Mouse (Mus musculus) adrenal gland, postnatal 14 days (tissue): Measurements from ENCODE around the gene Ech1. TPM values are rescaled to one million over a fixed set of nuclear protein-coding genes. Genes with fewer than 3 reads are reported as not detected.
A peak's percentile ranks its signal among the peaks of the same experiment; 100 is the strongest.

Source experiments
- DNase-seq: peaks from one replicate; pipeline ENCODE4 v3.0.0; 2021; ENCODE audit warnings: mixed read lengths
- total RNA-seq: library from RNA; stranded (reverse); gene quantifications from 2 replicates; pipeline ENCODE4 v1.2.3, GENCODE M21; 2021

The Ech1 gene
- total RNA-seq, 1 experiment from 2014 or later: 1,138 TPM

- no peak for DNase-seq
Observed at GRCm38 (mm10) chr7:28860898-28861297, 35.9 kb downstream of the Ech1 start.

GRCm38 (mm10) chr7:28862817-28863499, 37.9 kb downstream of the Ech1 start:
- DNase-seq: no peak

- no peak for DNase-seq
Observed at GRCm38 (mm10) chr7:28863540-28863939, 38.5 kb downstream of the Ech1 start, which contains the start of gene Lgals7. Lgals7 (plus strand) TSS chr7:28863853.

- DNase-seq: no peak
Observed at GRCm38 (mm10) chr7:28864288-28864750, 39.3 kb downstream of the Ech1 start.

GRCm38 (mm10) chr7:28865481-28866300, 40.7 kb downstream of the Ech1 start:
- peak; percentile 92 for DNase-seq

- DNase-seq: no peak
Observed at GRCm38 (mm10) chr7:28866769-28867507, 41.9 kb downstream of the Ech1 start.

- peak; percentile 89 for DNase-seq
Observed at GRCm38 (mm10) chr7:28867508-28868340, 42.7 kb downstream of the Ech1 start.

GRCm38 (mm10) chr7:28870901-28871664, 46.1 kb downstream of the Ech1 start:
- peak; percentile 38 for DNase-seq

GRCm38 (mm10) chr7:28874565-28874964, 49.5 kb downstream of the Ech1 start:
- DNase-seq: no peak

- DNase-seq: peak; percentile 62
Observed at GRCm38 (mm10) chr7:28876099-28876498, 51.1 kb downstream of the Ech1 start.

GRCm38 (mm10) chr7:28877155-28877554, 52.1 kb downstream of the Ech1 start:
- no peak for DNase-seq

GRCm38 (mm10) chr7:28877856-28878255, 52.8 kb downstream of the Ech1 start:
- no peak for DNase-seq

- DNase-seq: no peak
Observed at GRCm38 (mm10) chr7:28879606-28880005, 54.6 kb downstream of the Ech1 start.

- no peak for DNase-seq
Observed at GRCm38 (mm10) chr7:28880554-28880953, 55.5 kb downstream of the Ech1 start.

GRCm38 (mm10) chr7:28881199-28881598, 56.2 kb downstream of the Ech1 start, which contains the start of gene Capn12:
Capn12 (plus strand) TSS chr7:28881422.
- DNase-seq: no peak

Other genes with a start within 250 kb of the Ech1 start
- gene Samd4b, start 227.1 kb upstream of the Ech1 start, total RNA-seq: 52.3 and 56.3 TPM in 2 replicates
- gene Pak4, start 227.0 kb upstream of the Ech1 start, total RNA-seq: 22.0 and 25.6 TPM in 2 replicates
- gene Acp7, start 193.9 kb upstream of the Ech1 start, total RNA-seq: not detected in 2 replicates
- gene Fbxo27, start 132.4 kb upstream of the Ech1 start, total RNA-seq: 0.63 and 2.6 TPM in 2 replicates
- 2.3 and 4.4 TPM in 2 replicates for gene Fbxo17, start 108.4 kb upstream of the Ech1 start, total RNA-seq
- gene Mrps12, start 83.4 kb upstream of the Ech1 start, total RNA-seq: 82.1 and 82.9 TPM in 2 replicates
- gene Sars2, start 83.2 kb upstream of the Ech1 start, total RNA-seq: 17.6 and 18.9 TPM in 2 replicates
- gene Ccer2, start 69.0 kb upstream of the Ech1 start, total RNA-seq: not detected in 2 replicates
- gene Sirt2, start 58.5 kb upstream of the Ech1 start, total RNA-seq: 66.5 and 78.3 TPM in 2 replicates
- gene Nfkbib, start 57.7 kb upstream of the Ech1 start, total RNA-seq: 38.5 and 43.0 TPM in 2 replicates
- 3.1 and 7.3 TPM in 2 replicates for gene Rinl, start 36.2 kb upstream of the Ech1 start, total RNA-seq
- 423 and 480 TPM in 2 replicates for gene Hnrnpl, start 16.7 kb upstream of the Ech1 start, total RNA-seq
- 18.7 and 32.4 TPM in 2 replicates for gene Lgals4, start 8.6 kb downstream of the Ech1 start, total RNA-seq
- gene Lgals7, start 38.6 kb downstream of the Ech1 start, total RNA-seq: 1.1 TPM in 1 of 2 replicates, not detected in the other
- 0.19 and 0.60 TPM in 2 replicates for gene Capn12, start 56.2 kb downstream of the Ech1 start, total RNA-seq
- gene Actn4, start 137.1 kb downstream of the Ech1 start, total RNA-seq: 271 and 282 TPM in 2 replicates
- gene Eif3k, start 156.6 kb downstream of the Ech1 start, total RNA-seq: 233 and 240 TPM in 2 replicates
- 1.8 and 7.9 TPM in 2 replicates for gene Map4k1, start 156.8 kb downstream of the Ech1 start, total RNA-seq